Mouse (Mus musculus): ENCODE data around the gene Sh3glb1. TPM values are rescaled to one million over a fixed set of nuclear protein-coding genes. Genes with fewer than 3 reads are reported as not detected.
A peak's percentile ranks its signal among the peaks of the same experiment; 100 is the strongest.

The Sh3glb1 gene
- total RNA-seq, 1 experiment from 2014 or later, result 63.4 TPM

DNA sequence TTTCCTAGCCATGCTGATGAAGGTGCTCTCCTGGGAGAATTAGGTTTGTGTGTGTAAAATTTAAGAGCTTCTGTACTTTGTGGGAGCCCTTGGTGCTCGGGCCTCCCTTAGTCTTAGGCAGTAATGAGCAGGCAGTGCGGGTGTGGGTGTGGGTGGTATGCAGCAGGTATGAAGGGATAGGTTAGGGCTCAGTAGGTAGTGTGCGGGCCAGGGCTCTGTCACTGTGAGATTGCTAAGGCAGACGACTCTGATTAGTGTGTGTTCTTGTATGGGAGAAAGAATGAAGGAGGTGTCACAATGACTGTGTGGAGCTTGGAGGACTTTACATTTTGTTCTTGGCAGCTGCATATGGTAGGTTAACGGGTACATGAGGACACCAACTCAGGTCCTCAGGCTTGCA, 34.0 kb downstream of the Sh3glb1 start:
- no peak for ATAC-seq (replicated peaks in 1 of 2; ENCODE audit: insufficient read depth in 1 of 2, low FRiP score in 2 of 2, low TSS enrichment in 1 of 2, low read depth in 1 of 2, poor library complexity in 2 of 2, severe bottlenecking in 2 of 2)

DNA sequence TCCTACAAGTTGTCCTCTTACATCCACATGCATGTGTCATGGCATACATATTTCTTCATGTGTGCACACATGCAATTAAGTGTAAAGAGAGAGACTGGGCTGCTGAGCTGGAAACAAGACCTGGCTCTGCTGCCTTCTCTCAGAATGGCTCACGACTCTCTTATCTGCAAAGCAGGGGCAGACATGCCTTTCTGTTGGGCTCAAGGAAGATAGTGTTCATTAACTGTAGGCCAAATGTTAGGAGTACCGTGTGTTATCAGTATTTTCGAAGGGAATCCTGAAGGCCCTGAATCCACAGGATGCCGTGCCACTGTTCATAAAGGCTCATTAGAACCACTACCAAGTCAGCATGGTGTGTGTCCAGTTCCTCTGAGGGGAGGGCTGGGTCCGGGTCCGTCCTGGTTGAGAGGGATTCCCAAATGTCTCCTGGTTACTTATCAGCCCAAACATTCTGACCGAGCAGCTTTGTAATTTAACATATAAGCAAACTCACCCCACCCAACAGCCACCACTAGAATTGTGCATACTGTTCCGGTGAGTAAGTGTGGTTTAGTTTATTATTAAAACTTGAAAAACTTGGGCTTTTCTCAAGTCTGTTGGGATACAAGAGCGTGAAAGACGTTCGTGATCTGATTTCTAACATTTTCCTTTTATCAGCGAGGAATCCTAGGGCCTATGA, 36.9 kb downstream of the Sh3glb1 start:
- ATAC-seq (replicated peaks in 1 of 2; ENCODE audit: insufficient read depth in 1 of 2, low FRiP score in 2 of 2, low TSS enrichment in 1 of 2, low read depth in 1 of 2, poor library complexity in 2 of 2, severe bottlenecking in 2 of 2), result no peak

DNA sequence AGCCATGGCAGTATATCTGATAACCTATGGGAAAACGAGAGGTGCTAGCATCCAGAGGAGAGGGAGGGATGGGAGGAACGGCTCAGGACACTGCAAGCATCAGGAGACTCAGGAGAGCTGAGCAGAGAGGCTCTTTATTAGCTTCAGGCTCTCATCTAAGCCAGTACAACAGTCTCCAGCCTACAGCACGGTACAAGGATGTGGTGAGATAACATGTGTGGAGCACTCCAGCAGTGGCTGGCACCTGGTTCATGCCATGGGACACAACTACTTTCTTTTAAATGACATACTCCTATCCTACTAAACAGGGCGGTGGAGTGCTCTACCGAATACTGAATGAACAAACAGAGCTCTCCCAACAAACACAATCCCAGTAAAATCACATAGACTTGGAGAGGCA, 38.6 kb downstream of the Sh3glb1 start:
- no peak for ATAC-seq (replicated peaks in 1 of 2; ENCODE audit: insufficient read depth in 1 of 2, low FRiP score in 2 of 2, low TSS enrichment in 1 of 2, low read depth in 1 of 2, poor library complexity in 2 of 2, severe bottlenecking in 2 of 2)

DNA sequence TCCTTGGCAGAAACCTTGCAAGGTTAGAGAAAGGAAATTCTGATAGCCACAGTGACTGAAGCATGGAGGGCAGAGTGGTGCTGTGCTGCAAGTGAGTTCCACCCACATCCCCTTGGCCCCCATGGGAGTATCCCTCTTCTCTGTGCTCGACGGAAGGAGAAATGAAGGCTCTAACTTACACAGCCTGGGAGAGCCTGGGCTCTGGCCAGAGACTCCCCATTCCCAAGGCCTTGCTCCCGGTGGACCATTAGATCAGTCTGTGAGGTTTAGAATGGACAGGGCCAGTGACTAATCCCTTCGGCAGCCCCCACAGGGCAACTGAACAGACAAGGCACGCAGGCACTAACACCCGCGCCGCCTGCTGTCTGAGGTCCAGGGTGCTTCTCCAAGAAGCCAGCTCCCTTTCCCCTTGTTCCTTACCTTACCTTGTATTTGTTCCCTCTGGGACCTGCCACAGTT, 40.4 kb downstream of the Sh3glb1 start:
- ATAC-seq (replicated peaks in 1 of 2; ENCODE audit: insufficient read depth in 1 of 2, low FRiP score in 2 of 2, low TSS enrichment in 1 of 2, low read depth in 1 of 2, poor library complexity in 2 of 2, severe bottlenecking in 2 of 2), result peak; percentile 25 to 34; a peak in 2 of 4 replicates

DNA sequence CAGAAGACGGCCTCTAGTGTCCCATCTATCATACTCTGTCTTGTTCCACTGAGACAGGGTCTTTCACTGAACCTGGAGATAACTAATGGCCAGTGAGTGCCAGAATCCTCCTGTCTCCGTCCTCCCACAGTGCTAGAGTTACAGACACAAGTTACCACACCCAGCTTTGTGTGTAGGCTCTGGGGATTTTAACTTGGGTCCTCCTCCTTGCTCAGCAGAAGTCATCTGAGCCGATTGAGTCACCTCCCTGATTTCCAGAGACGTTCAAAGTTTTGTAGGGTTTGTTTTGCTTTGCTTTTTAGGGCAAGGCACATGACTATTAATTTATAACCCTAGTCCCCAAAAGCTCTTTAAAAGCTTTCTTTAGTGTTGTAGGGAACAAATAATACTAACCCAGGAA, 41.0 kb downstream of the Sh3glb1 start:
- ATAC-seq (replicated peaks in 1 of 2; ENCODE audit: insufficient read depth in 1 of 2, low FRiP score in 2 of 2, low TSS enrichment in 1 of 2, low read depth in 1 of 2, poor library complexity in 2 of 2, severe bottlenecking in 2 of 2), result no peak

DNA sequence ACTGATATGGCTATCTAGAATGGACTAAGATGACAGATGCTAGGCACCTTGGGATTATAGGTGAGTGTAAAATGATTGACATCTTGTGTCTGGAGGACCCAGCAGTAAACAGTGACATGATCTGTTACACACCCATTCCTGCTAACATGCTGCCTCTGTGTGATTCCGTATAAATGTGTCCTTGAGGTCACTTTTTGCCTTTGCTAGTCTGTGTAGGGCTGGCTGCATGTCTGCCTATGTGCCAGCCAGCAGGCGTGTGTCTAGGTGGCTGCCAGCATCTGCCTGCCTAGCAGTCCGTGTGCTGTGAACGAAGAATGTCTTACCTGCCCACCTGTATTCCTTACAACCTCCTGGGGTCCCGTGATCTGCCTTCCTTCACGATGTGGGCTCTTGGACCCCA, 42.4 kb downstream of the Sh3glb1 start:
- no peak for ATAC-seq (replicated peaks in 1 of 2; ENCODE audit: insufficient read depth in 1 of 2, low FRiP score in 2 of 2, low TSS enrichment in 1 of 2, low read depth in 1 of 2, poor library complexity in 2 of 2, severe bottlenecking in 2 of 2)

DNA sequence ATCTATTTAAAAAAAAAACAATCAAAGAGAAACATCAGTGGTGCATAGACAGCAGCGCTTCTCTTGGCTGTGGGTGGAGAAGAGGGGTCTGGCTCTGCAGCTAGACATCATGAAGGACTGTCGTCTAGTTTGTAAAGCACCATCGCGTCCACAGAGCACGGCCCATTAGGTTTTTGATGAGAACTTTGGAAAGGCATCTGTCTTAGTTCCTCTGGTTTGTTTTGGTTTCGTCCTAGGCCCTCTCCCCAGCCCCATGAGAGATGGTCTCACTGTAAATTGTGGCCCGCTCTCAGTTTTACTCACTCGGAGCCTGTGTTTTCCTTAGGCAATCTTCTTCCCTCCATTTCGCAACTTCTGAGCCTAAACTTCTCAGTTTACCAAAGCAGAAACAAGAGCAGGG, 43.9 kb downstream of the Sh3glb1 start:
- ATAC-seq (replicated peaks in 1 of 2; ENCODE audit: insufficient read depth in 1 of 2, low FRiP score in 2 of 2, low TSS enrichment in 1 of 2, low read depth in 1 of 2, poor library complexity in 2 of 2, severe bottlenecking in 2 of 2), result no peak

DNA sequence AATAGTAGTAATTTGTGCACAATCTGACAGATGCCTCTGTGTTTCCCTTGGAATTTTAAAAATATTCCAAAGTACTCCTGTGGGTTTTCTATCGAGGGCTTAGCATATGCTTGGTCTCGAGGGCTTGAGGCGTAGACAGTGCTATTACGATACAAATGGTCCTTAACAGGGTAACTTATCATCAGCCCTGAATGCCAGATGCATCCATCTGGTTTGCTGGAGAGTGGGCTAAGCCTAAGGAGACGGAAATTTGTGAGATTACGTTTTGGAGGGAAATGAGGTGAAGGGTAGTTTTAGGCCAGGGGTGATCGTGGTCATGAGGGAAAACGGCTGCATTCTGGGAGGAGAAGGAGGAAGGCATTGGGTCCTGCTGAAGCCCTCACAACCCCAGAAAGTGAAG, 48.1 kb downstream of the Sh3glb1 start:
- ATAC-seq (replicated peaks in 1 of 2; ENCODE audit: insufficient read depth in 1 of 2, low FRiP score in 2 of 2, low TSS enrichment in 1 of 2, low read depth in 1 of 2, poor library complexity in 2 of 2, severe bottlenecking in 2 of 2), result no peak

DNA sequence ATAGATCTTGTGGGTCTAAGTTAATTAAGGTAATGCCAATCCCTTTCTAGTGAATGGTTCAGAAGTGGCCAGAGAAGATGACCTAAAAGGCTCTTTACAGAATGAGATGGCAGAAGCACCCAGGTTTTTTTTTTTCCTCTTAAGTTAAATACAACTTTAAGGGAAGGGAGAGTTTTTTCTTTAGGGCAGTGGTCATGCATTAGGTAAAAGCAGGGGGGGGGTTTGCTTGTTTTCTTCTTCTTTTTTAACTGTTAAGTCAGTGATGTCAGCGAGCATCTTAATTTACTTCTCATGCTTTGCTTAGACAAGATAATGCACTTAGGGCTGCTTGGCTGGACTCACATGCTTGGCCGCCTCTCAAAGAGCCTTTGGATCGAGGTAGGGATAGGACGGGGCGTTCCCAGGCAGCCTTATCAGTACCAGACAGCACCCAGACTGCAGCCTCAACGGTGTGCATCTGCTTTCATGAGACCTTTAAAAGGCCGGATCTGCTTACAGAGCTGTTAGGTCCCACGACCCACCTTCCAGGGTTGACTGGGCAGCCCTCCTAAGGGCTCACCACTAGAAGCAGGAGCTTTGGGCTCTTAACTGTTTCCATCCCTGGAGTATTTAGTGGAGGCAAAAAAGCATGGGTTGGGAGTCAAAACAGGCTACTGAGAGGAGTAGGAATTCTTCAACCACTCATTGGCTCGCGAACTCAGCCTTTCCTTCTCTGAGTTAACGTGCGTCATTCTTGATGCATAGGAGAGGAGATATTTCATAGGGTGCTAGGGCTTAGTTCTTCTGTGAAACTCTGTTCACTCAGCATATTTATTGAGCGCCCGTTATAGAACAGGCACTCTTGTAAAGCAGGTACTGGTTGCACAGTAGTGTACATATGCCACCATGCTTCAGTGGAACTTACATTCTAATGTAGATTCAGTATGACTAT, 49.9 kb downstream of the Sh3glb1 start:
- ATAC-seq (replicated peaks in 1 of 2; ENCODE audit: insufficient read depth in 1 of 2, low FRiP score in 2 of 2, low TSS enrichment in 1 of 2, low read depth in 1 of 2, poor library complexity in 2 of 2, severe bottlenecking in 2 of 2), result peak; percentile 65 to 75; a peak in 2 of 4 replicates

DNA sequence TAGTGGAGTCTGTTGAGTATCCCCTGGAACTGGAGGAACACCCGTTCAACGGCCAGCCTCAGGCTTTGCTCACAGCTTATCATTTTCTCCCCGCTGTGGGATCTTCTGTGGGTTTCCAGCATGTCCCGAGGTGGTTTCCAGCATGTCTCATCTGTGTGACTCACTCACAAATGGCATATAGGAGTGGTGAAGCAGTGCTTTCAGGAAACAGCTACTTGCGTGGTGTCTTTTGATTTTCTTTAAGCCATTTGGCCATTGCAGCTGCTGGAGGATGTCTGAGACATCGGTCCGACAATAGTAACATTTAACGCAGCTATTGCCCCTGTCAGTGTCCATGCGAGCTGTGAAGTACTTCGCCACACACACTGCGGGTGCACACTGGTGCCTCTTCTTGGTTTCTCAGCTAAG, 50.7 kb downstream of the Sh3glb1 start:
- no peak for ATAC-seq (replicated peaks in 1 of 2; ENCODE audit: insufficient read depth in 1 of 2, low FRiP score in 2 of 2, low TSS enrichment in 1 of 2, low read depth in 1 of 2, poor library complexity in 2 of 2, severe bottlenecking in 2 of 2)

DNA sequence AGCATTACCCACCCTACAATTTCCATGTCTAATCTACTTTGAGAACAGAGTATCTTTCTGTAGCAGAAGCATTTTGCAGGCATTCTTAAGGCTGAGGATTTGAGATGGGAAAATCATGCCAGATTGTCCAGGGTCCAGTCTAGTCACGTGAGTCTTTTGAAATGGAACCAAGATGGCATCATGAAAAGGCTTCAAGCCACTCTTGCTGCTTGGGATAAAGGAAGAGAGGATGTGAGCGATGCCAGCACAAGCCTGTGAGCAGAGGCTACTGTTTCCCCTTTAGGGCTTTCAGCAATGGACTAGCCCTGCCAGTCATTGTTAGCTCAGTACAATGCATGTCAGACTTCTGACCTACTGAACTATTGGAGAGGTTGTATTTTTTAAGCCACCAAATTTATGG, 51.2 kb downstream of the Sh3glb1 start:
- ATAC-seq (replicated peaks in 1 of 2; ENCODE audit: insufficient read depth in 1 of 2, low FRiP score in 2 of 2, low TSS enrichment in 1 of 2, low read depth in 1 of 2, poor library complexity in 2 of 2, severe bottlenecking in 2 of 2), result no peak

DNA sequence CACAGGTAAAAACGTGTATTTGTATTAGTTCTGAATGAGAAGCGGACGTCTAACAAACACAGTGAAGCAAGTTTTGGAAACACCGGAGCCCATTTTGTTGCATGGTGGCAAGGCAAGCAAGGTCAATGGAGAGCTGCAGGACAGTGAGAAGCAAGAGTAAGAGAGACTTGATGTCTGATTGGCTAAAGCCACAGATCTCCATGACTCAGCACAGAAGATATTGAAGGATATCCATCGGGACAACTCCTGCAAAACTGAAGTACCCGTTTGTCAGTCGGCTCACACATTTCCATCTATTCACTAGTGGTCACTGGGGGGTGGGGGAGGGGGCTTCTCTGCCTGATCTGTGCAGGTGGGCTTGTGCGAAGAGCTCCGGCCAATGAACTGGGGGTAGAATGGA, 52.1 kb downstream of the Sh3glb1 start:
- ATAC-seq (replicated peaks in 1 of 2; ENCODE audit: insufficient read depth in 1 of 2, low FRiP score in 2 of 2, low TSS enrichment in 1 of 2, low read depth in 1 of 2, poor library complexity in 2 of 2, severe bottlenecking in 2 of 2), result no peak

DNA sequence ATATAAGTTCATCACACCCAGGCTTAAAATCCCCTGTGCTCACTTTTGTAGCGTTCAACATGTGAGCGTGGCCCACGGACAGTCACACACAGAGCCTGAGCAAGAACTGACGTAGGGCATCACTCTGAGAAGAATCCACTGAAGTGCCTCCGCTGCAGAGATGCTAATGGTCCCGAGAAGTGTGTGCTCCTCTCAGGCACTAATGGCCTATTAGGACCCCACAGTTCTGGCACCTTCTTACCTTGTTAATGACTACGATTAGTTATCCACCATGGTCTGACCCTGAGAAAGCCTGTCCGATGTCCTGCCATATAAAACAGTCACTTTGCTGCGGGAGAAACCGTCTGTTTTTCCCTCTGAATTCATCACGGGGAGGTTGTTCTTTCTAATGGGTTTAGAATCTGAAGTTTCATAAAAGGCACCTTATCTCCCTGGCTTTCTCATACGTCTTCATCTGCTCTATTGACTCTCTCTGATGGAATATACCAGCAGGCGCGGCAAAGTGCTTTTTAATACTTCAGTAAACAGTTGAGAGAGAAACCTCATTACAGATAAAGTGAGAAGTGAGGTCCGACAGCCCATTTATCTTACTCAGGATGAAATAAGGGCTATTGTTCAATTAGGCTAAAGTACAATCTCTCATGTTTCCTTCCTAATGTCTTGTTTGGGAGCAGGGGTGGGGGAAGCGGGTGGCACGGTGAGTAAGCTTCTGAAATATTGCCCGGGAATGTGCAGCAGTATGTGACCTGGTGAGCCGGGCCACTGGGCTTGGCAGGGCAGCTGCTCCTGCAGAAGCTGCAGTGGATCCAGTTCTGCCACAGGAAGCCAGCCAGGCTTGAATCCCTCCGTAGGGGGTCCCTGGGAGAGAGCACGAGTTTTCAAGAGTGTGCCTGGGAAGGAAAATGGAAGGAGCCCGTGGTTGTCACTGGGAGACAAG, 55.5 kb downstream of the Sh3glb1 start:
- ATAC-seq (replicated peaks in 1 of 2; ENCODE audit: insufficient read depth in 1 of 2, low FRiP score in 2 of 2, low TSS enrichment in 1 of 2, low read depth in 1 of 2, poor library complexity in 2 of 2, severe bottlenecking in 2 of 2), result no peak; a peak in 1 of 4 replicates

DNA sequence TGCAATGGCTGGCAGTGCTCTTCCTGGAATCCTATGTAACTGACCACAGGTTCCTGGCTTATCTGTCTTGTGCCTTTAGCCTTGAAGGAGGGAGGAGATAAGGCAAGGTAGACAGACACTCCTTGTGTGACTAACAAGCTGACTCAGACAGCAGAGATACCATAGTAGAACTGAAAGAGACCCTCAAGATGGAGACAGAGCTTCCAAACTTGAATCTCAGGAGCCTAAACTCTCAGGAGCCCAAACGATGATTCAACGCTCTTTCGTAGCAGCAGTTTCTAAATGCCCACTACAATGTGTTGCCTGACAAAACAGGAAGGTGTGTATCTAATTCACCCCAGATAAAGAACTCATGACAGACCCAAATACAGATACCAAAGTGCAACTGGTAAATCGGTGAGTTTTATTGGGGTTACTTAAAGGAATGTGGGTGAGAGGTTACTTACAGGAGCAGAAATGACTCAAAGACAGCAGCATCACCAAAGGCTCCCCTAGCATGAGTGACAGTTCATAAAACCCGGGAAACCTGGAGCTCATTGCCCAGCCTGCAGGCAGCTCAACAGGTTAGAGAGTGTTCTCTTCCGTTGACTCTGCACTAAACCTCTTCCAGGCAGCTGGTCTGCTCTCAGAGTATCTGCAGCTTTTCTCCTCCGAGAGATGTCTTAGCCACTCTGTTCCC, 56.6 kb downstream of the Sh3glb1 start:
- ATAC-seq (replicated peaks in 1 of 2; ENCODE audit: insufficient read depth in 1 of 2, low FRiP score in 2 of 2, low TSS enrichment in 1 of 2, low read depth in 1 of 2, poor library complexity in 2 of 2, severe bottlenecking in 2 of 2), result no peak

DNA sequence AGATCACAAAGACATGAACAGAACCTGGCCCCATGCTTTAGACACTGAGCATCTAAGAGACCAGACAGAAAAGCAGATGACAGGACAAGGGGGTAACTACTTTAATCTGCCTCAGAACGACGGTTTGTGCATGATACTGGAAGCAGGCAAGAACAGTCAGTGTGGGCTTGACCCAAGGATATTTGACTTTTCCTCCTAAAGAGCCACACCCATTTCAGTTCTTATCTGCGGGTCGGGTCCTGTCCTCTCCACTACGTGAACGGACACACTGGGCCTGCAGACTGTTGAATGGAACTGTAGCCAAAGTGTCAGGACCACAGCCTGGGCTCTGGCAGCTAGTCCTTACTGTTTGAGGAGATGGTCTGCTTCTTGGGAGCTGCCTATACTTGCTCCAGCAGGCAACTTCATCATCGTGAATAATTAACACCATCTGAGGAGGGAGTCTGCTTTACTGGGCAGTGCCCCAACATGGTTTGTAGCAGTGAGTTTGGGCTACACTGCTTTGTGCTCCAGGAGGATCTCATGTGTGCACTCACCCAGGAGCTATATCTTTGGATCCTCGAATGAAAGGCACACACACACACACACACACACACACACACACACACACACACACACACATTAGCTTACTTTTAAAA, 57.8 kb downstream of the Sh3glb1 start:
- ATAC-seq (replicated peaks in 1 of 2; ENCODE audit: insufficient read depth in 1 of 2, low FRiP score in 2 of 2, low TSS enrichment in 1 of 2, low read depth in 1 of 2, poor library complexity in 2 of 2, severe bottlenecking in 2 of 2), result no peak

DNA sequence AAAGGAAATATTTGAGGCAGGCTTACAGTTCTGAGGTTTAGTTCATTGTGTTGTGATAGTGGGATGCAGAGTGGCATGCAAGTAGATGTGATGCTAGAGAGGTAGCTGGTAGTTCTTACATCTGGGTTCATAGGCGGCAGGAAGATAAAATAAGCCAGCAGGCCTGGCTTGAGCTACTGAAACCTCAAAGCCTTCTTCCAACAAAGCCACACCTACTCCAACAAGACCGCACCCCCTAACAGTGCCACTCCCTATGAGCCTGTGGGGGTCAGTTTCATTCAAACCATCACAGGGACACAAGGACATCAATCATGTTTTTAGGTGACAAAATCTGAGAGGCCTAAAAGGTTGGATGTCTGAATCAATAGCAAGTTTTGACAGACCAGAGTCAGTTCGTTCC, 58.7 kb downstream of the Sh3glb1 start:
- no peak for ATAC-seq (replicated peaks in 1 of 2; ENCODE audit: insufficient read depth in 1 of 2, low FRiP score in 2 of 2, low TSS enrichment in 1 of 2, low read depth in 1 of 2, poor library complexity in 2 of 2, severe bottlenecking in 2 of 2)

DNA sequence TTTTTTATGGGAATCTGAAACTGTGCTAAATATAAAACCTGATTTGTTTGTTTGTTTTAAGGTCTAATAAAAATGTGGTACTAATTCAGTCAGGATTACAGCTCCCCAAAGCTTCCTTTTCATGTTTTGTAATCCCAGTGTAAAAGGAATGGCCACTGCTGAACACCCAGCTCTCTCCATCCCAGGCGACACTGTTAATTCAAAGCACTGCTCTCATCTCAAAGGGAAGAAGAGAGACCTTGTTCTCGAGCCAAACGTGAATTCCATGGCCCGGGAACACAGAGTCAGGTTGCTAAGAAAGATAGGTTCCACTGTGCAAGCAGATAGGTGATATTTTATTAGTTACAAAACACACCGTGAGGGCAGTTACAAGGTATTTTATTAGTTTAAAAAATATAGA, 75.9 kb downstream of the Sh3glb1 start:
- ATAC-seq (replicated peaks in 1 of 2; ENCODE audit: insufficient read depth in 1 of 2, low FRiP score in 2 of 2, low TSS enrichment in 1 of 2, low read depth in 1 of 2, poor library complexity in 2 of 2, severe bottlenecking in 2 of 2), result no peak

All from hematopoietic stem cell, adult 5-6 weeks (primary cell).